Mouse (Mus musculus): Measurements from ENCODE around the gene Krtap29-1. TPM values are rescaled to one million over a fixed set of nuclear protein-coding genes. Genes with fewer than 3 reads are reported as not detected.

The Krtap29-1 gene
- polyA plus RNA-seq, 1 experiment from 2014 or later: not detected

DNA sequence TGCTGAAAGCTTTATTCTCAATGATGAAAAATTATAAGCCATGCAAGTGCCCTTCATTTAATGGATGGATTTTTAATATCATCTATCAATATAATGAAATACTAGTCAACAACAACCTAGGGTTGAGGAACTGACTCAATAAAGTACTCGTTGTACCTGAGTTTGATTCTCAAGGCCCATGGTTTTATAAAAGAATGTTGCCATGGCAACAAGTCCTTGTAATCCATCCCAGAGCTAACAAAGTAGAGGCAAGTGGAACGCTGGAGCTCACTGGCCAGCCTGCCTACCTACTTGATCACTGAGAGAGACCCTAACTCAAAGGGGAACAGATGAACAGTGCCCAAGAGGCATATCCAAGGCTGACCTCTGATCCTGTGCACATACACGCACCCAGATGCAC, 11.7 kb upstream of the Krtap29-1 start:
- H3K4me2 ChIP-seq: no peak overlapping the region
- no peak overlapping the region for H3K9ac ChIP-seq
- no peak for ATAC-seq (ENCODE audit: low FRiP score)
- no peak overlapping the region for H3K4me3 ChIP-seq (replicated peaks)
- no peak overlapping the region for H3K27ac ChIP-seq
- H3K27me3 ChIP-seq: peaks cover 14% of the 10 kb centered on the region
- no peaks in the 10 kb centered on the region for H3K4me1 ChIP-seq
- H3K36me3 ChIP-seq (replicated peaks): no peaks in the 10 kb centered on the region
- H3K9me3 ChIP-seq: no peaks in the 10 kb centered on the region
- WGBS: 72% methylated on average over 3 of the region's 3 CpGs

DNA sequence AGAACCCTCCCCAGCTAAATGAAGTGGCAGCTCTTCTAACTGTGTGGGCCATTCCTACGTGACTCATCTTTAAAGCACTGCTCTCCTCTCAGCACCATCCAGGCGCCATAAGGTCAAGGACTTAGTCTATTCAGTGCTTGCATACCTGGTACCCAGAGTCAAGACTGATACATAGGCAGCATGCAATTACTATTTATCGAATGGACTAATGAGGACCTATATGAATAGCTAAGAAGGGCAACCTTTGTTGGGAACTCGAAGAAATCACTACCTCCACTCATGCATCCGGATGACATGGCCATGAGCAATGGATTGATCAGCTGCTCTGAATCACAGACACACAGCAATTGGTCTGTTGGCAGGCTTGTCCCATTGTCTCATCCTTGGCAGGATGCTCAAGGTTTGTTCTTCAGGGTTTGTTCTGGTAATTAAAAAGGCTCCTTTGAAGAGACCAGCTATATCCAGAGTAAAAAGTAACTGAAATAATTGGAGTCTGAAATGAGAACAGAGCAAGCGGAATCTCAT, 11.1 kb upstream of the Krtap29-1 start:
- no peaks in the 10 kb centered on the region for H3K4me1 ChIP-seq
- H3K4me2 ChIP-seq: no peak overlapping the region
- 85% methylated on average over 6 of the region's 6 CpGs for WGBS
- H3K4me3 ChIP-seq (replicated peaks): no peak overlapping the region
- no peak overlapping the region for H3K27ac ChIP-seq
- H3K9me3 ChIP-seq: no peaks in the 10 kb centered on the region
- no peaks in the 10 kb centered on the region for H3K36me3 ChIP-seq (replicated peaks)
- H3K27me3 ChIP-seq: peaks cover 14% of the 10 kb centered on the region
- ATAC-seq (ENCODE audit: low FRiP score): no peak
- H3K9ac ChIP-seq: no peak overlapping the region

DNA sequence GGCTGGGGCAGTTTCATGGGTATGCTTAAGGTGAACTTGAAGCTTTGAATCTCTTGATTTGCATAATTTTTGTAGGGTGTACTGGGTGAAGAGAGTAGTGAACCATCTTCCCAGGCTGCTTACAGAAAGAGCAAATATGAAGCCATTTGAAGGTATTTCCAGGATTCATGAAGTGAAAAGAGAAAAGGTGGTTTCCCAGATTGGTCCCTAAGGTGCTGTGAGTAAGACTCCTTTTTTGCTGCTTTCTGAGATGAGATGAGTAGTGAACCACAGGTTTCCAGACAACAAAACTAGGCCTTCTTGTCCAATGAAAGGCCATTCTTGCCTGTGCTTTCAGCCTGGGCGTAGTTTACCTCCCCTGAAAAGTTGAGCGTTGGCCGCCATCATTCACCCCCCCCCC, 9.7 kb upstream of the Krtap29-1 start:
- peaks cover 9% of the 10 kb centered on the region for H3K27me3 ChIP-seq
- no peak overlapping the region for H3K27ac ChIP-seq
- no peak for ATAC-seq (ENCODE audit: low FRiP score)
- no peak overlapping the region for H3K4me3 ChIP-seq (replicated peaks)
- H3K36me3 ChIP-seq (replicated peaks): no peaks in the 10 kb centered on the region
- no peak overlapping the region for H3K9ac ChIP-seq
- WGBS: 86% methylated on average over 3 of the region's 3 CpGs
- H3K4me1 ChIP-seq: no peaks in the 10 kb centered on the region
- H3K4me2 ChIP-seq: no peak overlapping the region
- no peaks in the 10 kb centered on the region for H3K9me3 ChIP-seq

- H3K4me3 ChIP-seq (replicated peaks): no peak within 1 kb of the TSS
- no peaks in the 10 kb centered on the region for H3K36me3 ChIP-seq (replicated peaks)
- H3K4me1 ChIP-seq: no peaks in the 10 kb centered on the region
- 88% methylated on average over 8 of the region's 8 CpGs for WGBS
- H3K9ac ChIP-seq: no peak within 1 kb of the TSS
- no peak for ATAC-seq (ENCODE audit: low FRiP score)
- no peaks in the 10 kb centered on the region for H3K27me3 ChIP-seq
- no peak within 1 kb of the TSS for H3K4me2 ChIP-seq
- H3K9me3 ChIP-seq: no peaks in the 10 kb centered on the region
- H3K27ac ChIP-seq: no peak within 1 kb of the TSS
Measured at GRCm38 (mm10) chr11:99986180-99986647, 7.4 kb upstream of the Krtap29-1 start, which contains the start of gene Krtap16-1. Krtap16-1 (minus strand) TSS chr11:99986597.

- 87% methylated on average over 20 of the region's 20 CpGs for WGBS
- H3K4me3 ChIP-seq (replicated peaks): no peak overlapping the region
- H3K9ac ChIP-seq: no peak overlapping the region
- ATAC-seq (ENCODE audit: low FRiP score): no peak
- no peaks in the 10 kb centered on the region for H3K27me3 ChIP-seq
- H3K27ac ChIP-seq: no peak overlapping the region
- H3K9me3 ChIP-seq: no peaks in the 10 kb centered on the region
- H3K4me1 ChIP-seq: no peaks in the 10 kb centered on the region
- H3K4me2 ChIP-seq: no peak overlapping the region
- no peaks in the 10 kb centered on the region for H3K36me3 ChIP-seq (replicated peaks)
Measured at GRCm38 (mm10) chr11:99985291-99986092, 6.6 kb upstream of the Krtap29-1 start.

DNA sequence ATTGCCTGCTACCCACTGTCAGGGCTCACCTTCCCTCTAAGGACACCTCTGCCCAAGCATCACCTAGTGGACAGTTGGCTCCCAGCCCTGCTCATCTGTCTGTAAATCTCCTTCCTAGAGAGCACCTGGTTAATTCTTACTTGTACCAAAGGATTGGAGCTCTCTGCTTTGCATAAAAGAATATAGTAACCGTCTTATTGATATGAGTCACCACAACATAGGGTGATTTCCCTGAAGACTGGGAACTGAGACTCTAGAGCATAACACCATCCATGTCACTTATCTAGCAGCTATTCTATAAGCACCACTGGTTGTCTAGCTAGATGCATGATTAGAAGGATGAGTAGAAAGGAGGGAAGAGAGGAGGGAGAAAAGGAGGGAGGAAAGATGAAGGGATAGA, 4.6 kb upstream of the Krtap29-1 start:
- Histone ChIP-seq H3K4me2 (no peak overlapping the region), H3K4me1 (no peaks in the 10 kb centered on the region), H3K27ac (no peak overlapping the region), H3K36me3 (replicated peaks) (no peaks in the 10 kb centered on the region), H3K4me3 (replicated peaks) (no peak overlapping the region), H3K9me3 (no peaks in the 10 kb centered on the region), H3K9ac (no peak overlapping the region), H3K27me3 (no peaks in the 10 kb centered on the region)
- 93% methylated on average over 1 of the region's 1 CpGs for WGBS
- no peak for ATAC-seq (ENCODE audit: low FRiP score)

DNA sequence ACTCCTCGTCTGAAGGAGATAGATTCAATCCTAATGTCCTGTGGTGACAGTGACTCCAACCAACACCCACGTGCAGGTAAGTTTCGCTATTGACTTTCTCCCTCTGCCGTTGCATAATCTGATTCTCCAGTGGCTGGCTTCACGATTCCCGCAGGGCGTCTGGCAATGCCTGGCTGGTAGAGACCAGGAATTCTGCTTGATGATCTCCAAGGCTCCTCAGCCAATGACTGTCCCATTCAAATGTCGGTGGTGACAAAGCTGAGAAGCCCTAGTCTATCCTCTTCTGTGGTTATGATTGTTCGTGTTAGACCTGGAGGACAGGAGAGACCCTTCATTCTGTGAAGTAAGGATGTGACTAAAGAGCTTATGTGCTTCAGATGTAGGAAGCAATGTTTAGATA, 3.9 kb upstream of the Krtap29-1 start:
- Histone ChIP-seq H3K27ac (no peak overlapping the region), H3K36me3 (replicated peaks) (no peaks in the 10 kb centered on the region), H3K9ac (no peak overlapping the region), H3K4me1 (no peaks in the 10 kb centered on the region), H3K9me3 (no peaks in the 10 kb centered on the region), H3K4me2 (no peak overlapping the region), H3K4me3 (replicated peaks) (no peak overlapping the region), H3K27me3 (no peaks in the 10 kb centered on the region)
- WGBS: 90% methylated on average over 9 of the region's 9 CpGs
- ATAC-seq (ENCODE audit: low FRiP score): no peak

GRCm38 (mm10) chr11:99965961-99966360, 12.9 kb downstream of the Krtap29-1 start:
- H3K4me1 ChIP-seq: no peaks in the 10 kb centered on the region
- no peak overlapping the region for H3K4me2 ChIP-seq
- no peaks in the 10 kb centered on the region for H3K9me3 ChIP-seq
- no peak for ATAC-seq (ENCODE audit: low FRiP score)
- H3K4me3 ChIP-seq (replicated peaks): no peak overlapping the region
- H3K27me3 ChIP-seq: no peaks in the 10 kb centered on the region
- H3K27ac ChIP-seq: no peak overlapping the region
- WGBS: 87% methylated on average over 2 of the region's 2 CpGs
- no peak overlapping the region for H3K9ac ChIP-seq
- no peaks in the 10 kb centered on the region for H3K36me3 ChIP-seq (replicated peaks)

- no peak for ATAC-seq (ENCODE audit: low FRiP score)
- Histone ChIP-seq H3K27ac (no peak overlapping the region), H3K9ac (no peak overlapping the region), H3K4me2 (no peak overlapping the region), H3K9me3 (no peaks in the 10 kb centered on the region), H3K4me1 (no peaks in the 10 kb centered on the region), H3K36me3 (replicated peaks) (no peaks in the 10 kb centered on the region), H3K4me3 (replicated peaks) (no peak overlapping the region), H3K27me3 (no peaks in the 10 kb centered on the region)
- WGBS: 52% methylated on average over 6 of the region's 6 CpGs
Measured at GRCm38 (mm10) chr11:99964213-99964612, 14.6 kb downstream of the Krtap29-1 start.

DNA sequence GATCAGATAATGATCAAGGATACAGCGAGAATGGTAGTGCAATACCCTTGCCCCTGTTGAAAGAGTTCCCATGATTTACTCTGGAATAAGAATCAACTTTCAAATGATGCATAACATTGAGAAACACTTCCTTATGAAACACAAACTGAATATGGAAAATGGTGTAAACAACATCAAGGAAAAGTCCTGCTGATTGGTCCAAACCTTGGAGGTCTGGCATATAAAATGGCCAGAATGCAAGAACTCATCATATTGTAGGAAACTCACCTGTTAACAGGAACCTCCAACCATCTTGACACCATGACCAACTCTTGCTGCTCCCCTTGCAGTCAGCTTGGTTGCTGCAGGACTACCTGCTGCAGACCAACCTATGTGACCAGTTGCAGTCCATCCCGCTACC, 30.7 kb downstream of the Krtap29-1 start, which contains the start of gene Krtap9-5:
TSS of gene Krtap9-5 (plus strand) at position 301 of the 400 bp plus-strand sequence.
- H3K9ac ChIP-seq: no peak within 1 kb of the TSS
- peaks cover 4% of the 10 kb centered on the region; the same call in 1 of the 2 replicates for H3K4me1 ChIP-seq
- no peaks in the 10 kb centered on the region for H3K36me3 ChIP-seq (replicated peaks)
- H3K4me3 ChIP-seq (replicated peaks): no peak within 1 kb of the TSS
- 0 out of 2 replicates have a peak, but pooled peaks cover 6% of the 10 kb centered on the region for H3K9me3 ChIP-seq
- no peaks in the 10 kb centered on the region; the same call in 1 of the 2 replicates for H3K27me3 ChIP-seq
- peak within 1 kb of the TSS; percentile 56 for H3K27ac ChIP-seq
- WGBS: 94% methylated on average over 2 of the region's 2 CpGs
- H3K4me2 ChIP-seq: no peak within 1 kb of the TSS
- no peak for ATAC-seq (ENCODE audit: low FRiP score)

GRCm38 (mm10) chr11:99937751-99938264, 41.0 kb downstream of the Krtap29-1 start:
- Histone ChIP-seq H3K4me1 (no peaks in the 10 kb centered on the region), H3K4me3 (replicated peaks) (no peak overlapping the region), H3K27ac (no peak overlapping the region), H3K36me3 (replicated peaks) (no peaks in the 10 kb centered on the region), H3K9me3 (no peaks in the 10 kb centered on the region), H3K9ac (no peak overlapping the region), H3K27me3 (no peaks in the 10 kb centered on the region), H3K4me2 (no peak overlapping the region)
- ATAC-seq (ENCODE audit: low FRiP score): no peak
- 91% methylated on average over 9 of the region's 9 CpGs for WGBS

DNA sequence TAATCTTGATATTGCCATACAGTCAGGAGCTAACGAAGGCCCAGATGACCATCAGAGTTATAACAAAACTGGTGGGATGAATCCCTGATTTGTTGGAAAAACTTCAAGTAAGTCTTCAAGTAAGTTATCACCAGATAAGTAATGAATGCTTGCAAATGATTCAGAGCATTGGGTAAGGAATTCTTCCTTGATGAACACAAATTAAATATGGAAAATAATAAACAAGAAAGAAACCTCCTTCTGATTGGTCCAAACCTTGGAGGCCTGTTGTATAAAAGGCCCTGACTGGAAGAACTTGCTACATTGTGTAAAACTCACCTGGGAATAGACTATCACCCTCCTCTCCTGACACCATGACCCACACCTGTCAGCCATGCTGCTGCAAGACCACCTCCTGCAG, 42.9 kb downstream of the Krtap29-1 start, which contains the start of gene Krtap31-2:
TSS of gene Krtap31-2 (plus strand) at position 301 of the 400 bp plus-strand sequence.
- ATAC-seq (ENCODE audit: low FRiP score): no peak
- H3K4me1 ChIP-seq: no peaks in the 10 kb centered on the region
- no peak within 1 kb of the TSS for H3K9ac ChIP-seq
- H3K27me3 ChIP-seq: no peaks in the 10 kb centered on the region
- no peaks in the 10 kb centered on the region for H3K9me3 ChIP-seq
- no peaks in the 10 kb centered on the region for H3K36me3 ChIP-seq (replicated peaks)
- H3K4me3 ChIP-seq (replicated peaks): no peak within 1 kb of the TSS
- H3K27ac ChIP-seq: no peak within 1 kb of the TSS
- no peak within 1 kb of the TSS for H3K4me2 ChIP-seq
- 86% methylated on average over 1 of the region's 1 CpGs for WGBS

All from forebrain, embryonic 12.5 days (tissue).